Mouse (Mus musculus): ENCODE results near the gene Scaper. TPM values are rescaled to one million over a fixed set of nuclear protein-coding genes. Genes with fewer than 3 reads are reported as not detected.

Gene Scaper
- polyA plus RNA-seq, 1 experiment from 2014 or later: 9.3 TPM

GRCm38 (mm10) chr9:55560960-55561359 lies 377.0 kb downstream of the Scaper start:
- 50% methylated on average over 1 of the region's 1 CpGs for WGBS (ENCODE audit: missing documents)
- H3K4me3 ChIP-seq (ENCODE audit: inconsistent target): no peak overlapping the region
- no peaks in the 10 kb centered on the region for H3K79me2 ChIP-seq (ENCODE audit: inconsistent target)
- H3K27ac ChIP-seq: no peak overlapping the region
- H3K36me3 ChIP-seq (ENCODE audit: inconsistent target): no peaks in the 10 kb centered on the region

GRCm38 (mm10) chr9:55554986-55555385 lies 382.9 kb downstream of the Scaper start:
- no peak overlapping the region for H3K27ac ChIP-seq
- H3K36me3 ChIP-seq (ENCODE audit: inconsistent target): no peaks in the 10 kb centered on the region
- H3K4me3 ChIP-seq (ENCODE audit: inconsistent target): no peak overlapping the region
- H3K79me2 ChIP-seq (ENCODE audit: inconsistent target): no peaks in the 10 kb centered on the region
- WGBS (ENCODE audit: missing documents): 69% methylated on average over 1 of the region's 1 CpGs

GRCm38 (mm10) chr9:55549302-55549890 lies 388.5 kb downstream of the Scaper start:
- Histone ChIP-seq H3K4me3 (ENCODE audit: inconsistent target) (no peak overlapping the region), H3K36me3 (ENCODE audit: inconsistent target) (no peaks in the 10 kb centered on the region), H3K79me2 (ENCODE audit: inconsistent target) (no peaks in the 10 kb centered on the region), H3K27ac (no peak overlapping the region)
- WGBS (ENCODE audit: missing documents): 22% methylated on average over 16 of the region's 16 CpGs

- Histone ChIP-seq H3K79me2 (ENCODE audit: inconsistent target) (no peaks in the 10 kb centered on the region), H3K4me3 (ENCODE audit: inconsistent target) (no peak overlapping the region), H3K27ac (no peak overlapping the region), H3K36me3 (ENCODE audit: inconsistent target) (no peaks in the 10 kb centered on the region)
- WGBS (ENCODE audit: missing documents): 44% methylated on average over 3 of the region's 3 CpGs
These were observed 389.0 kb downstream of the Scaper start for GRCm38 (mm10) chr9:55548871-55549270.

GRCm38 (mm10) chr9:55546176-55547010 lies 391.5 kb downstream of the Scaper start:
- Histone ChIP-seq H3K79me2 (ENCODE audit: inconsistent target) (no peaks in the 10 kb centered on the region), H3K4me3 (ENCODE audit: inconsistent target) (no peak overlapping the region), H3K27ac (no peak overlapping the region), H3K36me3 (ENCODE audit: inconsistent target) (no peaks in the 10 kb centered on the region)
- WGBS (ENCODE audit: missing documents): 8% methylated on average over 63 of the region's 63 CpGs

- WGBS (ENCODE audit: missing documents): 10% methylated on average over 41 of the region's 41 CpGs
- no peaks in the 10 kb centered on the region for H3K79me2 ChIP-seq (ENCODE audit: inconsistent target)
- H3K36me3 ChIP-seq (ENCODE audit: inconsistent target): no peaks in the 10 kb centered on the region
- no peak overlapping the region for H3K4me3 ChIP-seq (ENCODE audit: inconsistent target)
- no peak overlapping the region for H3K27ac ChIP-seq
These were observed 392.3 kb downstream of the Scaper start for GRCm38 (mm10) chr9:55545556-55546175.

GRCm38 (mm10) chr9:55544861-55545555 lies 392.9 kb downstream of the Scaper start:
- 10% methylated on average over 30 of the region's 30 CpGs for WGBS (ENCODE audit: missing documents)
- Histone ChIP-seq H3K4me3 (ENCODE audit: inconsistent target) (no peak overlapping the region), H3K27ac (no peak overlapping the region), H3K36me3 (ENCODE audit: inconsistent target) (no peaks in the 10 kb centered on the region), H3K79me2 (ENCODE audit: inconsistent target) (no peaks in the 10 kb centered on the region)

- H3K79me2 ChIP-seq (ENCODE audit: inconsistent target): no peaks in the 10 kb centered on the region
- H3K36me3 ChIP-seq (ENCODE audit: inconsistent target): no peaks in the 10 kb centered on the region
- 4% methylated on average over 46 of the region's 46 CpGs for WGBS (ENCODE audit: missing documents)
- H3K27ac ChIP-seq: no peak overlapping the region
- no peak overlapping the region for H3K4me3 ChIP-seq (ENCODE audit: inconsistent target)
These were observed 394.1 kb downstream of the Scaper start for GRCm38 (mm10) chr9:55543703-55544401.

- Histone ChIP-seq H3K27ac (no peak overlapping the region), H3K4me3 (ENCODE audit: inconsistent target) (no peak overlapping the region), H3K79me2 (ENCODE audit: inconsistent target) (no peaks in the 10 kb centered on the region), H3K36me3 (ENCODE audit: inconsistent target) (no peaks in the 10 kb centered on the region)
- WGBS (ENCODE audit: missing documents): 31% methylated on average over 8 of the region's 8 CpGs
These were observed 394.6 kb downstream of the Scaper start for GRCm38 (mm10) chr9:55543336-55543702.

GRCm38 (mm10) chr9:55542366-55543325 lies 395.3 kb downstream of the Scaper start:
- Histone ChIP-seq H3K4me3 (ENCODE audit: inconsistent target) (no peak overlapping the region), H3K27ac (no peak overlapping the region), H3K79me2 (ENCODE audit: inconsistent target) (no peaks in the 10 kb centered on the region), H3K36me3 (ENCODE audit: inconsistent target) (no peaks in the 10 kb centered on the region)
- WGBS (ENCODE audit: missing documents): 13% methylated on average over 48 of the region's 59 CpGs

GRCm38 (mm10) chr9:55541681-55542365 lies 396.1 kb downstream of the Scaper start:
- Histone ChIP-seq H3K4me3 (ENCODE audit: inconsistent target) (no peak overlapping the region; the same call in 1 of the 2 replicates), H3K36me3 (ENCODE audit: inconsistent target) (no peaks in the 10 kb centered on the region), H3K79me2 (ENCODE audit: inconsistent target) (no peaks in the 10 kb centered on the region), H3K27ac (no peak overlapping the region)
- WGBS (ENCODE audit: missing documents): 4% methylated on average over 53 of the region's 59 CpGs

GRCm38 (mm10) chr9:55540888-55541287 lies 397.0 kb downstream of the Scaper start:
- WGBS (ENCODE audit: missing documents): 2% methylated on average over 28 of the region's 28 CpGs

GRCm38 (mm10) chr9:55540391-55540770 lies 397.5 kb downstream of the Scaper start:
- H3K36me3 ChIP-seq (ENCODE audit: inconsistent target): no peaks in the 10 kb centered on the region
- H3K79me2 ChIP-seq (ENCODE audit: inconsistent target): no peaks in the 10 kb centered on the region
- no peak overlapping the region for H3K27ac ChIP-seq
- no peak overlapping the region for H3K4me3 ChIP-seq (ENCODE audit: inconsistent target)
- 4% methylated on average over 12 of the region's 12 CpGs for WGBS (ENCODE audit: missing documents)

More at GRCm38 (mm10) chr9:55540888-55541287, 397.0 kb downstream of the Scaper start:
- Histone ChIP-seq H3K36me3 (ENCODE audit: inconsistent target) (no peaks in the 10 kb centered on the region), H3K4me3 (ENCODE audit: inconsistent target) (no peak overlapping the region; the same call in 1 of the 2 replicates), H3K79me2 (ENCODE audit: inconsistent target) (no peaks in the 10 kb centered on the region), H3K27ac (no peak overlapping the region)

Measured in macrophage (primary cell).